Mouse (Mus musculus): ENCODE results near the gene Gm21987. TPM values are rescaled to one million over a fixed set of nuclear protein-coding genes. Genes with fewer than 3 reads are reported as not detected.

The Gm21987 gene
- total RNA-seq, 2 experiments from 2014 or later, result not detected

- DNase-seq, result no peak
These were observed 3.0 kb downstream of the Gm21987 start for GRCm38 (mm10) chr16:38349881-38350280.

GRCm38 (mm10) chr16:38350361-38350855 lies 3.6 kb downstream of the Gm21987 start:
- no peak for DNase-seq

DNA sequence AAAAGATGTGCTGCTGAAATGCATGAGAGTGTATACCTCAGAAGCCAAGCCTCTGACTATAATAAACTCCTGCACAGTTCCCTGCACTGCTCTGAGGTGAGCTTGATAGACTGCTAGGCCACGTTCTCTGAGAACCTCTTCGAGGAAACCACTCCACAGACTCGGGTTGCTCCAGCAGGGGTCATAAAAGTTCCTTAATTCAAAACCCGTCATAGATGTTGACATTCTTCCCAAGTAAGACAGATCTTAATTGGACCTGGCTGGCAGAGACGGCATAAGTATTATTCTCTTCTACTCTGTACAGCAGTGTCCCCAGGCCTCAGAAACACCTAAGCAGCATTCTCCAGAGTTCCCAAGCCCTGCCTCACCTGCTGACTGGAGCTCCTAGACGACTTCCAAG lies 4.1 kb downstream of the Gm21987 start:
- no peak for DNase-seq

GRCm38 (mm10) chr16:38352031-38352430 lies 5.2 kb downstream of the Gm21987 start:
- no peak for DNase-seq

GRCm38 (mm10) chr16:38352851-38353250 lies 6.0 kb downstream of the Gm21987 start:
- no peak for DNase-seq

DNA sequence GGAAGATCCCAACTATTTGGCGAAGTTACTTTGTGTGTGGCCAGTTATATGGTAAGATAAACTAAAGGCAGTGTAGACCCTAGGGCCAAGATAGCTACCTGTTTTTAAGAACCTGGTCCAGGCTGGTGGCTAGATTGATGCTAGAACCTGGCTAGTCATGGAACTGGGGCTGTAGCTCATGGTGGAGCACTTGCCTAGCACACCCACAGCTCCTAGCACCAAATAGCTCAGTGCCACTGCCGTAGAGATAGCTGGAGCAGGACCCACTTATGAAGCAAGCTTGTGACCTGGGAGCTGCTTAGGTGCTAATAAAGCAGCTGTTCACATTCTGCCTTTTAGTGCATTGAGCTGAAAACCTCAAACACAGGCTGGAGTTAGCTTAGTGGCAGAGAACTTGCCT lies 6.8 kb downstream of the Gm21987 start:
- DNase-seq, result no peak

GRCm38 (mm10) chr16:38354185-38354913 lies 7.5 kb downstream of the Gm21987 start:
- DNase-seq, result no peak

GRCm38 (mm10) chr16:38358256-38358812 lies 11.5 kb downstream of the Gm21987 start:
- DNase-seq, result no peak

DNA sequence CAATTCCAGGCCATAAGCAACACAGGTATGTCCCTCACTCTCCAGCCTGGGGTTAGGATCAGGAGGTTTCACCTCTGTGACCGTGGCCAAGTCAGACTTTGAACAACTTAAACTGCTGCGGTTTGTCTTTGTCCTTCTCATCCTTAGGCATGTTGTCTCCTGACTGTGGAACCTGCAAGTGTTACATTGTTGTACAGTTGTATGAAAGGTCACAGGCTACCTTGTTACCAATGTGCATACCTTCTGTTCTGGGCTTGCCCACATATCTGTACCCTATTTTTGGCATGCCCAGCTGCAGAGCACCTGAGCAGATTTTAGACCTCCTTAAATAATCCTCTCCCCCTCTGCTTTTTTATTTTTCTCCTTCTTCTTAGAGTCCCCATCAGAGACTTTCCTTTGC lies 12.4 kb downstream of the Gm21987 start:
- no peak for DNase-seq

DNA sequence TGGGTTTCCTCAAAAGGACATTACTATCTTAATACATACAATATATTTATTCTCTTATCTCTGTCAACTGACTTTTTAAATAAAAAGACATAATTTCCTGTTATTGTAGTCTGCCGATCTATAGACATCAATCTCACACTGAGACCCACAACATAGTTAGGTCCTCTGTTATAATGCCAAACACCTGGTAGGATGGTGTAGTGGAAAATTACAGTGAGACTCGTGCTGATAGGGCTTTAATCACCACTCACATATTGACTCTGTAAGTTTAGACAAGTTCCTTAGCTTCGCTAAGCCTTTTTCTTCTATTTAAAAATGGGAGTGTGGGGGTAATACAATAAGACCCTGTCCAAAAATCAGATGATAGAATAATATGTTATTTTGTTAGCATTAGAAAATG lies 13.0 kb downstream of the Gm21987 start:
- DNase-seq, result no peak

DNA sequence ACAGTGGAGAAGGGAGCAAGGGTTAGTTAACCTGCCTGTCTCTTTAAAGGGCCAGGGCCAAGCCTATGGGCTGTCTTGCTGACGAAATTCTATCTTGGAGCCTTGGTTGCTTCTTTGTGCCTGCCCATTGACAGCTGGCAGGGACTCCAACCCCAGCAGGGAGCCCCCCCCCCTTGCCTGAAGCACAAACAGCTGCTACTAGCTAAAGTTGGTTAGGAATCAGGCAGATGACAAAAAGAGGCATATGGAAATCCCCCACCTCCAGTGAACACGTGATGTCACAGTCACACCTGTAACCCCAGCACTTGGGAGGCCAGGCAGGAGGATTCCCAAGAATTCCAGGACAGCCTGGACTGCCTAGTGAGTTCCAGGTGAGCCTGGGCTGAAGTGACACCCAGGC lies 13.5 kb downstream of the Gm21987 start:
- DNase-seq, result peak; percentile 32

GRCm38 (mm10) chr16:38361933-38362332 lies 15.1 kb downstream of the Gm21987 start, which contains the start of gene Popdc2:
Popdc2 (plus strand) TSS chr16:38362209.
- peak; percentile 57 for DNase-seq

DNA sequence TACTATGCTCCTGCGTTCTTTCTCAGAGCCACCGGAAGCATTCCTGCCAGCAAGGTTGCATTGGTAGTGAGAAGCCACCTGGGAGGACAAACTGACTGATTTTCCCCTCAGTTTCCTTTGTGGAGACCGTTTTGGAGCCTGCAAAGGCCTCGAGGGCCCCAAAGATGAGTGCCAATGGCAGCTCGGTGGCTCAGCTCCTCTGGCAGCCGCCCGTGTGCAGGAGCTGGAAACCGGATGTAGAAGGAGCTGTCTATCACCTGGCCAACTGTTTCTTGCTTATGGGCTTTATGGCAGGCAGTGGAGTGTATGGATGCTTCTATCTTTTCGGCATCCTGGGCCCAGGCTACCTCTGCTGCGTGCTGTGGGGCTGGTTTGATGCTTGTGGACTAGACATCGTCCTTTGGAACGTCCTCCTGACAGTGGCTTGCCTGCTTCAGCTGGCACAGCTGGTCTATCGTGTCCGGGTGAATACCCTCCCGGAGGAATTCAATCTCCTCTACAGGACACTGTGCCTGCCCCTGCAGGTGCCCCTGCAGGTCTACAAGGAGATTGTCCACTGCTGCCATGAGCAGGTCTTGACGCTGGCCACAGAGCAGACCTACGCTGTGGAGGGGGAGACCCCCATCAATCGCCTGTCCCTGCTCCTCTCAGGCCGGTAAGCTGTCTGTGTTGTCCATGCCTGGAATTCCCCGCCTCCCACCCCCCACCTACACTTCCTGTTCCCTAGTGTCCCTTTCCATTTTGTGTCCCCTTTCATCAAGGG lies 15.8 kb downstream of the Gm21987 start:
- DNase-seq, result no peak

- no peak for DNase-seq
These were observed 16.4 kb downstream of the Gm21987 start for GRCm38 (mm10) chr16:38363256-38363595.

- no peak for DNase-seq
These were observed 16.8 kb downstream of the Gm21987 start for GRCm38 (mm10) chr16:38363657-38364056.

GRCm38 (mm10) chr16:38365390-38365789 lies 18.6 kb downstream of the Gm21987 start:
- no peak for DNase-seq

DNA sequence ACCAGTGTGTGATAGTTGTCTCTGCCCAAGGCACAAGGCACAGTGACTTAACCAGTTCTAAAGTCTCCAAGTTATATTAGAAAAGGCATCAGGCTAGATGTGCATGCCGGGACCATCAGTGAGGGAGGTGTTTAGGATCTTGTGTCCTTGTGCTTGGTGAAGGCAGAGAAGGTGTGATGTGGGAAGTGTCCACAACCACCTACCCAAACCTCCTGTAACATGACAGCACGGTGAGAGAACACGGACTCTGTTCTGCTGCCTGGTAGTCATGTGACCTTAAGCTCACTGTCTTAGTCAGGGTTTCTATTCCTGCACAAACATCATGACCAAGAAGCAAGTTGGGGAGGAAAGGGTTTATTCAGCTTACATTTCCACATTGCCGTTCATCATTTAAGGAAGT lies 19.4 kb downstream of the Gm21987 start:
- no peak for DNase-seq

GRCm38 (mm10) chr16:38368336-38368735 lies 21.5 kb downstream of the Gm21987 start:
- DNase-seq, result peak; percentile 44

- no peak for DNase-seq
These were observed 22.2 kb downstream of the Gm21987 start for GRCm38 (mm10) chr16:38369000-38369399.

GRCm38 (mm10) chr16:38369431-38369830 lies 22.6 kb downstream of the Gm21987 start:
- DNase-seq, result peak; percentile 21

- no peak for DNase-seq
These were observed 23.2 kb downstream of the Gm21987 start for GRCm38 (mm10) chr16:38369992-38370484.

DNA sequence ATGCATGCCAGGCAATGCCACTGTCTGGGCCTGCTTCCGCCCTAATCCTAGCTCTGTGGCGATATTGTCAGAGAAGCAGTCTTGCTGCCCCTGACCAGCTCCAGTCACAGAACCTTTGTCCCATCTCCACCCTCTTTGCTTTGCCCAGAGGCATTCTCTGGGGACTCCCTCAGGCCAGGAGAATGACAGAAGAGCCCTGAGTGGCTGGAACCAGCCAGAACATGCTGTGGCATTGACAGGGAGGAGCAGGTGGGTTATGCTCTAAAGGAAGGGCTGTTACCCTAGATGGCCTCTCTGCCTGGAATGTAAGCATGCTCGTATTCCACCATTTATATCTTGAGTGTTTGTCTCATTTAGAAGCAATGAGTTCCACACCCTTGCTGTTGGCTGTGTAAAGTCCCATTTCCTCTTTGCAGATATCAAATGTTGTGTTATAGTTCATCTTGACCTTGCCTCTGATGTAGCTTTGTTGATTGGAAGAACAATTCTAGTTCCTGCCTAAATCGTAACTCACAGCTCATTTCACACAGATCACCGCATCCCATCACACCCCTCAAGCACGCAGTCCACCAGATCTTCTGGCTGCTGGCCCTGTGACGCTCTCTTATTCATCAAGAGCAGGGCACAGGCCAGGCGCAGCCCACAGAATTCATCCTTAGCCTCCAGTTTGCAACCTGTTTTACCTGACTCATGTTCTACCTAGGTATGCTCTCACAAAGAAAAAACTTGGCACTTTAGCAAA lies 24.0 kb downstream of the Gm21987 start:
- DNase-seq, result peak; percentile 76

Data from gastrocnemius, postnatal 25 days (tissue).